Mouse (Mus musculus) Patski (cell line): ENCODE results near the gene Nbeal1. TPM values are rescaled to one million over a fixed set of nuclear protein-coding genes. Genes with fewer than 3 reads are reported as not detected.

Source experiments
- ATAC-seq: fragments of 100-300 bp; one replicate; pipeline ENCODE4 v1.8.0; 2021
- CTCF ChIA-PET: fragments of 350-600 bp; sonication (Branson Sonifier 250); formaldehyde crosslinking; loops from one replicate; lab custom pipeline; 2022; ENCODE audit warnings: inconsistent platforms; lab: Charles Lee
- POLR2A ChIA-PET: fragments of 350-600 bp; sonication (Branson Sonifier 250); formaldehyde crosslinking; loops from one replicate; lab custom pipeline; 2022; ENCODE audit warnings: antibody characterized with exemption, inconsistent platforms; lab: Charles Lee
- DNase-seq: peaks from one replicate; pipeline ENCODE4 v3.0.0-alpha.2; 2011; ENCODE audit warnings: low read depth, low spot score
- H3K27me3 ChIP-seq: fragments of 371-371 bp; one replicate; pipeline ENCODE4 v1.5.1; 2021
- CTCF ChIP-seq: fragments of 100-300 bp; IDR thresholded peaks from one replicate; pipeline ENCODE4 v1.5.1; 2021
- in situ Hi-C: fragments of 300-500 bp; cut with MboI; formaldehyde crosslinking; loops from 3 replicates; pipeline ENCODE4 v1.11.1; 2018; ENCODE audit warnings: low pct_unique_long_range_greater_than_20kb, mixed read lengths
- polyA plus RNA-seq: library from polyadenylated mRNA; unstranded; gene quantifications from one replicate; pipeline ENCODE4 v1.2.3, GENCODE M21; 2021

Nbeal1 gene
- polyA plus RNA-seq, 1 experiment from 2014 or later = 9.4 TPM

GRCm38 (mm10) chr1:60179376-60179775 is 1.0 kb upstream of the Nbeal1 start:
- CTCF ChIA-PET = interaction anchor here (1.2 to 1.6 kb wide), 3 partner anchors 15 to 36 kb away, joined by 3 to 7 read pairs (median 3); no protein-coding TSS in a partner anchor
- POLR2A ChIA-PET = interaction anchor here (0.6 to 2.0 kb wide), 3 partner anchors 9 to 149 kb away, joined by 3 to 6 read pairs (median 4); no protein-coding TSS in a partner anchor
- ATAC-seq (no peak), DNase-seq (no peak)
- TF ChIP-seq CTCF = no peak
- in situ Hi-C loops = no loop called here
- H3K27me3 ChIP-seq = no peaks in the 10 kb centered on the region

- DNase-seq = no peak
- ATAC-seq = peak; percentile 66
- no peaks in the 10 kb centered on the region for H3K27me3 ChIP-seq
- no peak for TF ChIP-seq CTCF
- in situ Hi-C loops = no loop called here
- CTCF ChIA-PET = interaction anchor here (1.4 kb wide), 1 partner anchor 10 kb away, joined by 3 read pairs; no protein-coding TSS in a partner anchor
- POLR2A ChIA-PET = no interaction called here
These were observed 404 bp downstream of the Nbeal1 start for GRCm38 (mm10) chr1:60180784-60181221.

GRCm38 (mm10) chr1:60188454-60188853 is 8.1 kb downstream of the Nbeal1 start:
- ATAC-seq (no peak), DNase-seq (no peak)
- H3K27me3 ChIP-seq = no peaks in the 10 kb centered on the region
- ChIA-PET POLR2A (no interaction called here), CTCF (no interaction called here)
- TF ChIP-seq CTCF = no peak
- in situ Hi-C loops = no loop called here

- TF ChIP-seq CTCF = peak; percentile 52
- ATAC-seq (no peak), DNase-seq (no peak)
- CTCF ChIA-PET = no interaction called here
- H3K27me3 ChIP-seq = no peaks in the 10 kb centered on the region
- in situ Hi-C loops = no loop called here
- POLR2A ChIA-PET = no interaction called here
These were observed 16.4 kb downstream of the Nbeal1 start for GRCm38 (mm10) chr1:60196813-60197212.

GRCm38 (mm10) chr1:60199006-60199405 is 18.6 kb downstream of the Nbeal1 start:
- no peaks in the 10 kb centered on the region for H3K27me3 ChIP-seq
- ATAC-seq (no peak), DNase-seq (no peak)
- in situ Hi-C loops = no loop called here
- CTCF ChIA-PET = interaction anchor here (1.8 kb wide), 1 partner anchor 12 kb away, joined by 7 read pairs; no protein-coding TSS in a partner anchor
- TF ChIP-seq CTCF = no peak
- POLR2A ChIA-PET = no interaction called here

GRCm38 (mm10) chr1:60236261-60236660 is 55.9 kb downstream of the Nbeal1 start:
- ChIA-PET CTCF (no interaction called here), POLR2A (no interaction called here)
- in situ Hi-C loops = no loop called here
- H3K27me3 ChIP-seq = no peaks in the 10 kb centered on the region
- DNase-seq (no peak), ATAC-seq (no peak)
- TF ChIP-seq CTCF = no peak

GRCm38 (mm10) chr1:60240430-60240829 is 60.0 kb downstream of the Nbeal1 start:
- TF ChIP-seq CTCF = no peak
- ChIA-PET CTCF (no interaction called here), POLR2A (no interaction called here)
- in situ Hi-C loops = no loop called here
- DNase-seq = no peak
- no peaks in the 10 kb centered on the region for H3K27me3 ChIP-seq
- no peak for ATAC-seq

- H3K27me3 ChIP-seq = no peaks in the 10 kb centered on the region
- in situ Hi-C loops = no loop called here
- no peak for TF ChIP-seq CTCF
- POLR2A ChIA-PET = no interaction called here
- ATAC-seq (no peak), DNase-seq (no peak)
- CTCF ChIA-PET = interaction anchor here (0.8 kb wide), 1 partner anchor 132 kb away, joined by 3 read pairs; no protein-coding TSS in a partner anchor
These were observed 87.7 kb downstream of the Nbeal1 start for GRCm38 (mm10) chr1:60268113-60268512.

GRCm38 (mm10) chr1:60269314-60269713 is 88.9 kb downstream of the Nbeal1 start:
- in situ Hi-C loops = no loop called here
- no peak for ATAC-seq
- no peaks in the 10 kb centered on the region for H3K27me3 ChIP-seq
- TF ChIP-seq CTCF = no peak
- ChIA-PET CTCF (interaction anchor here (0.7 kb wide), 1 partner anchor 577 kb away, joined by 3 read pairs; no protein-coding TSS in a partner anchor), POLR2A (no interaction called here)
- DNase-seq = no peak

GRCm38 (mm10) chr1:60272471-60272870 is 92.1 kb downstream of the Nbeal1 start:
- no peak for DNase-seq
- no peak for ATAC-seq
- TF ChIP-seq CTCF = peak; percentile 61
- ChIA-PET CTCF (interaction anchor here (0.7 to 1.8 kb wide), 5 partner anchors 9 to 130 kb away, joined by 3 to 7 read pairs (median 3); no protein-coding TSS in a partner anchor), POLR2A (no interaction called here)
- H3K27me3 ChIP-seq = no peaks in the 10 kb centered on the region
- in situ Hi-C loops = no loop called here

GRCm38 (mm10) chr1:60293921-60294320 is 113.5 kb downstream of the Nbeal1 start:
- TF ChIP-seq CTCF = no peak
- ChIA-PET POLR2A (interaction anchor here (0.6 kb wide), 1 partner anchor 45 kb away, joined by 3 read pairs; no protein-coding TSS in a partner anchor), CTCF (no interaction called here)
- no peak for ATAC-seq
- H3K27me3 ChIP-seq = no peaks in the 10 kb centered on the region
- in situ Hi-C loops = no loop called here
- DNase-seq = no peak
